Mouse (Mus musculus) limb, embryonic 12.5 days (tissue): ENCODE data around the gene Ccnj. TPM values are rescaled to one million over a fixed set of nuclear protein-coding genes. Genes with fewer than 3 reads are reported as not detected.

ENCODE experiments used
- ATAC-seq: fragments of 200-750 bp; cut with Nextera tagmentation; 2 replicates; pipeline ENCODE4 v1.8.0; 2017; ENCODE audit warnings: low read depth, moderate TSS enrichment; ENCODE audit not compliant: insufficient number of reproducible peaks, insufficient read depth, low FRiP score, low TSS enrichment
- H3K27ac ChIP-seq: fragments of 300-500 bp; sonication (generic); 2 replicates; pipeline ENCODE4 v1.5.1; 2016; ENCODE audit warnings: mild to moderate bottlenecking, moderate library complexity
- H3K27me3 ChIP-seq: fragments of 300-500 bp; sonication (generic); 2 replicates; pipeline ENCODE4 v1.6.1; 2016; ENCODE audit warnings: mild to moderate bottlenecking, moderate library complexity
- H3K36me3 ChIP-seq: fragments of 300-500 bp; sonication (generic); 2 replicates; pipeline ENCODE4 v1.6.1; 2016; ENCODE audit warnings: mild to moderate bottlenecking, moderate library complexity
- H3K4me1 ChIP-seq: fragments of 300-500 bp; sonication (generic); replicated peaks from 2 replicates; pipeline ENCODE4 v1.6.1; 2016
- H3K4me2 ChIP-seq: fragments of 300-500 bp; sonication (generic); 2 replicates; pipeline ENCODE4 v1.6.1; 2016; ENCODE audit warnings: mild to moderate bottlenecking, moderate library complexity
- H3K4me3 ChIP-seq: fragments of 300-500 bp; sonication (generic); replicated peaks from 2 replicates; pipeline ENCODE4 v1.5.1; 2016; ENCODE audit warnings: mild to moderate bottlenecking
- H3K9ac ChIP-seq: fragments of 300-500 bp; sonication (generic); replicated peaks from 2 replicates; pipeline ENCODE4 v1.6.1; 2016; ENCODE audit warnings: mild to moderate bottlenecking, moderate library complexity
- H3K9me3 ChIP-seq: fragments of 300-500 bp; sonication (generic); 2 replicates; pipeline ENCODE4 v1.6.1; 2016; ENCODE audit warnings: mild to moderate bottlenecking, moderate library complexity
- WGBS: fragments of 180-500 bp; shearing (Covaris S2); methylation state at CpG from one replicate; pipeline ENCODE4 v1.1.7; 2016; 5-methylcytosine and 5-hydroxymethylcytosine counted together
- polyA plus RNA-seq: library from polyadenylated mRNA; unstranded; fragments of >200 nt; fragmentation: Nextera tagmentation; extraction: Ambion mirVana; gene quantifications from 2 replicates; pipeline ENCODE4 v1.2.1, GENCODE M21; 2016

Gene Ccnj
- polyA plus RNA-seq, 1 experiment from 2014 or later: 30.0 TPM

GRCm38 (mm10) chr19:40821306-40821825, 9.7 kb upstream of the Ccnj start:
- no peak overlapping the region for H3K4me3 ChIP-seq
- H3K27ac ChIP-seq: no peak overlapping the region
- no peaks in the 10 kb centered on the region for H3K27me3 ChIP-seq
- H3K9ac ChIP-seq: no peak overlapping the region
- no peaks in the 10 kb centered on the region for H3K9me3 ChIP-seq
- H3K4me1 ChIP-seq: no peaks in the 10 kb centered on the region
- 80% methylated on average over 4 of the region's 4 CpGs for WGBS
- H3K36me3 ChIP-seq: no peaks in the 10 kb centered on the region
- no peak for ATAC-seq
- H3K4me2 ChIP-seq: no peak overlapping the region

- no peak for ATAC-seq
- H3K27ac ChIP-seq: no peak overlapping the region
- WGBS: 77% methylated on average over 5 of the region's 5 CpGs
- H3K4me1 ChIP-seq: peaks cover 7% of the 10 kb centered on the region
- no peaks in the 10 kb centered on the region for H3K9me3 ChIP-seq
- no peak overlapping the region for H3K4me3 ChIP-seq
- no peaks in the 10 kb centered on the region for H3K36me3 ChIP-seq
- H3K9ac ChIP-seq: no peak overlapping the region
- H3K4me2 ChIP-seq: no peak overlapping the region
- no peaks in the 10 kb centered on the region for H3K27me3 ChIP-seq
These were observed 5.4 kb upstream of the Ccnj start for GRCm38 (mm10) chr19:40825636-40826035.

GRCm38 (mm10) chr19:40826735-40827134, 4.3 kb upstream of the Ccnj start:
- H3K9me3 ChIP-seq: no peaks in the 10 kb centered on the region
- H3K4me3 ChIP-seq: no peak overlapping the region
- no peaks in the 10 kb centered on the region for H3K36me3 ChIP-seq
- 81% methylated on average over 7 of the region's 7 CpGs for WGBS
- no peak overlapping the region for H3K4me2 ChIP-seq
- H3K27ac ChIP-seq: no peak overlapping the region
- ATAC-seq: no peak
- peaks cover 7% of the 10 kb centered on the region for H3K4me1 ChIP-seq
- no peaks in the 10 kb centered on the region for H3K27me3 ChIP-seq
- no peak overlapping the region for H3K9ac ChIP-seq

- Histone ChIP-seq H3K9me3 (no peaks in the 10 kb centered on the region), H3K27me3 (no peaks in the 10 kb centered on the region), H3K4me1 (peaks cover 35% of the 10 kb centered on the region), H3K36me3 (no peaks in the 10 kb centered on the region), H3K9ac (peak overlapping the region; percentile 98), H3K4me2 (peak overlapping the region; percentile 85), H3K4me3 (peak overlapping the region; percentile 86), H3K27ac (peak overlapping the region; percentile 97; the same call in 1 of the 2 replicates)
- ATAC-seq: no peak
- 61% methylated on average over 7 of the region's 7 CpGs for WGBS
These were observed 881 bp upstream of the Ccnj start for GRCm38 (mm10) chr19:40830198-40830597.

- peak overlapping the region; percentile 98 for H3K9ac ChIP-seq
- H3K4me3 ChIP-seq: peak overlapping the region; percentile 86
- ATAC-seq: peak; percentile 56
- peak overlapping the region; percentile 85 for H3K4me2 ChIP-seq
- no peaks in the 10 kb centered on the region for H3K9me3 ChIP-seq
- no peaks in the 10 kb centered on the region for H3K27me3 ChIP-seq
- WGBS: under 1% methylated on average over 69 of the region's 76 CpGs
- H3K27ac ChIP-seq: peak overlapping the region; percentile 97
- H3K36me3 ChIP-seq: peaks cover 5% of the 10 kb centered on the region
- peaks cover 35% of the 10 kb centered on the region for H3K4me1 ChIP-seq
These were observed 530 bp downstream of the Ccnj start for GRCm38 (mm10) chr19:40831416-40832201.

GRCm38 (mm10) chr19:40832361-40832760, 1.3 kb downstream of the Ccnj start:
- Histone ChIP-seq H3K27ac (peak overlapping the region; percentile 97; the same call in 1 of the 2 replicates), H3K9ac (peak overlapping the region; percentile 98), H3K9me3 (no peaks in the 10 kb centered on the region), H3K4me2 (peak overlapping the region; percentile 85), H3K4me1 (peaks cover 35% of the 10 kb centered on the region), H3K4me3 (peak overlapping the region; percentile 86), H3K36me3 (peaks cover 13% of the 10 kb centered on the region), H3K27me3 (no peaks in the 10 kb centered on the region)
- WGBS: 29% methylated on average over 5 of the region's 5 CpGs
- ATAC-seq: no peak

DNA sequence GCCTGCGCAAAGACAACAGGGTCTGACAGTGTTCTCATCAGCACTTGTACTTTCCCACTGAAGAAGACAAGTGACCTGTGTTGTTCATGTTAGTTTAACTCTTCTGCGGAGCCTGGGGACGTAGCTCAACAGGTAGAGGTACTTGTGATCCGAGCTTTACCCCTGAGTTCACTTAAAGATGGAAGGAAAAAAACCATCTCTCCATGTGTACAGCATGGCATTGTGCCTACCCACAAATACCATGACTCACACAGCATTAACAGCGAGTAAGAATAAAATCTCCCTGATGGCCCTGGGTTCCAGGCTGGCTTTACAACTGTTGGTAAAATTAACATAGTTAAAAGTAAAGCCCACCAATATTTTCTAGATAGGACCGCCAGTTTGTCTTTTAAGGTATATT, 3.4 kb downstream of the Ccnj start:
- ATAC-seq: no peak
- Histone ChIP-seq H3K4me3 (no peak overlapping the region), H3K27me3 (no peaks in the 10 kb centered on the region), H3K27ac (no peak overlapping the region), H3K9ac (no peak overlapping the region), H3K9me3 (no peaks in the 10 kb centered on the region), H3K4me1 (peaks cover 35% of the 10 kb centered on the region), H3K4me2 (no peak overlapping the region), H3K36me3 (peaks cover 33% of the 10 kb centered on the region)
- WGBS: 94% methylated on average over 6 of the region's 6 CpGs

DNA sequence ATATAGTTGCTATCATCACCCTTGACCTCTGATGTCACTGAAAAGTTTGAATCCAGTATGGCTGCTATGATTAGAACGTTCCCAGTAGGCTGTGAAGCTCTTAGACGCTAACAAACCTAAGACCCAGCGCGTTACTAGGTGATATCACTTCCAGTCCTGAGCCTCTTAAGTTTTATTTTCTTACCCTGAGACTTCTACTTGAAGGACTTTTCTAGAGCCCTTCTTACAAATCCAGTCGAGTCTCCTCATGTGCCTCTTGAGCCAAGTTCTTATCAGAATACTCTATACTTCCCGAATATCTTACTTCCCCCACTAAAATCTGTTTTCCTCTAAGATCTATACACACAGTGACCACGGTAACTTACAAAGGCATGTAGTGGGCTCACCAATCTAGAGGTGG, 7.1 kb downstream of the Ccnj start:
- H3K27me3 ChIP-seq: no peaks in the 10 kb centered on the region
- peaks cover 17% of the 10 kb centered on the region for H3K4me1 ChIP-seq
- 96% methylated on average over 7 of the region's 7 CpGs for WGBS
- H3K4me3 ChIP-seq: no peak overlapping the region
- no peaks in the 10 kb centered on the region for H3K9me3 ChIP-seq
- H3K9ac ChIP-seq: no peak overlapping the region
- no peak for ATAC-seq
- peaks cover 68% of the 10 kb centered on the region for H3K36me3 ChIP-seq
- H3K27ac ChIP-seq: no peak overlapping the region
- no peak overlapping the region for H3K4me2 ChIP-seq

- WGBS: 93% methylated on average over 6 of the region's 6 CpGs
- H3K4me3 ChIP-seq: no peak overlapping the region
- peaks cover 89% of the 10 kb centered on the region for H3K36me3 ChIP-seq
- no peak overlapping the region for H3K27ac ChIP-seq
- no peak overlapping the region for H3K4me2 ChIP-seq
- H3K9me3 ChIP-seq: no peaks in the 10 kb centered on the region
- H3K4me1 ChIP-seq: no peaks in the 10 kb centered on the region
- ATAC-seq: no peak
- H3K9ac ChIP-seq: no peak overlapping the region
- no peaks in the 10 kb centered on the region for H3K27me3 ChIP-seq
These were observed 9.2 kb downstream of the Ccnj start for GRCm38 (mm10) chr19:40840303-40840702.

DNA sequence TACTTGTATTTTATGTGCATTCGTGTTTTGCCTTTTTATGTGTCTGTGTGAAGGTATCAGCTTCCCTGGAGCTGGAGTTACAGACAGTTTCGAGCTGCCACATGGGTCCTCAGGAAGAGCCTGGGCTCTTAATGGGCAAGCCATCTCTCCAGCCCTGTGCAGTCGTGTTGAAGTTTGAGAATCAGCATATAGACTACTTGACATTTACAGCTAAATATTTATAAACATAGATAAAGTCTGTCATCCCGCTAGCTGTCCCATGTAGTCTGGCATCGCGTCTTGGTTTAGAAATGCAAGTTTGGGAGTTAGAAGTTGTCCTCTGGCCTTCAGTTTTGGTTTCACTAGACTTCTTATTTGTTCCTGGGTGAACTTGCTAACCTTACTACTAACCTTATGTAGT, 10.0 kb downstream of the Ccnj start:
- no peak overlapping the region for H3K4me3 ChIP-seq
- H3K27me3 ChIP-seq: no peaks in the 10 kb centered on the region
- WGBS: 87% methylated on average over 6 of the region's 6 CpGs
- H3K9me3 ChIP-seq: no peaks in the 10 kb centered on the region
- H3K4me2 ChIP-seq: no peak overlapping the region
- ATAC-seq: no peak
- H3K9ac ChIP-seq: no peak overlapping the region
- no peak overlapping the region for H3K27ac ChIP-seq
- peaks cover 97% of the 10 kb centered on the region for H3K36me3 ChIP-seq
- no peaks in the 10 kb centered on the region for H3K4me1 ChIP-seq

DNA sequence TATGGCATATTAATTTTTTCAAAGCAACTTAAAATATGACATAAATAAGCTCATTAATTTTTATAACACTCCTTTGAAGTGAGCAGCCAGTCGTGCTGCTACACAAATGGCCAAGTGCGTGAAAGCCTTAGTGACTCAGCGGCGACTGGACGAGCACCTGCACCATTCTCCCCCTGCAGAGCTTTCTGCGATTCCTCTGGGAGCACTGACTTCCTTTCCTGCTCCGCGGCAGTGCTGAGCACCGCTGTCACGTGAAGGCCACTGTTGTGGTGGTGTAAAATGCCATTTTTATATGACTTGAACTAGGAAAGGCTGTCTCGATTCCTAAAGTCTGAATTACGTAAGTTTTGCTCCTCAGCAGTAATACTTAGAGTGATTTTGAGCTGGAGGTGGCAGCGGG, 10.5 kb downstream of the Ccnj start:
- H3K9ac ChIP-seq: no peak overlapping the region

GRCm38 (mm10) chr19:40844731-40845130, 13.7 kb downstream of the Ccnj start:
- H3K4me3 ChIP-seq: no peak overlapping the region
- 93% methylated on average over 13 of the region's 13 CpGs for WGBS

More for the DNA sequence above, 10.5 kb downstream of the Ccnj start:
- Histone ChIP-seq H3K4me1 (no peaks in the 10 kb centered on the region), H3K4me2 (no peak overlapping the region), H3K36me3 (peaks cover 95% of the 10 kb centered on the region), H3K27me3 (no peaks in the 10 kb centered on the region), H3K9me3 (no peaks in the 10 kb centered on the region), H3K4me3 (no peak overlapping the region), H3K27ac (no peak overlapping the region)
- WGBS: 67% methylated on average over 13 of the region's 13 CpGs
- ATAC-seq: no peak

More at GRCm38 (mm10) chr19:40844731-40845130, 13.7 kb downstream of the Ccnj start:
- ATAC-seq: no peak
- Histone ChIP-seq H3K27ac (no peak overlapping the region), H3K9ac (no peak overlapping the region), H3K27me3 (no peaks in the 10 kb centered on the region), H3K36me3 (peaks cover 92% of the 10 kb centered on the region), H3K4me2 (no peak overlapping the region), H3K9me3 (no peaks in the 10 kb centered on the region), H3K4me1 (no peaks in the 10 kb centered on the region)
